Mouse (Mus musculus) CH12.LX (cell line): ENCODE results near the gene Zcwpw1. TPM values are rescaled to one million over a fixed set of nuclear protein-coding genes. Genes with fewer than 3 reads are reported as not detected.

Experiments
- DNase-seq: peaks from one replicate; pipeline ENCODE4 v3.0.0-alpha.2; 2013; ENCODE audit errors: extremely low read depth
- H3K27ac ChIP-seq: 2 replicates; pipeline ENCODE4 v1.5.1; 2012; ENCODE audit warnings: low read depth, mild to moderate bottlenecking, control low read depth, moderate library complexity; ENCODE audit not compliant: insufficient read depth
- H3K27me3 ChIP-seq: replicated peaks from 2 replicates; pipeline ENCODE3; 2012; ENCODE audit warnings: inconsistent platforms
- H3K36me3 ChIP-seq, 2 experiments: replicated peaks in 1 of 2; 2 replicates each; pipeline versions ENCODE3 to v1.6.1; 2012; ENCODE audit warnings: inconsistent platforms in 1 of 2, low read length in 1 of 2, mild to moderate bottlenecking in 1 of 2, mixed read lengths in 1 of 2, moderate library complexity in 1 of 2; ENCODE audit not compliant: control insufficient read depth in 1 of 2, insufficient read depth in 1 of 2
- H3K4me1 ChIP-seq, 2 experiments: 2 replicates each; pipeline ENCODE4 v1.6.1; 2012; ENCODE audit warnings: inconsistent platforms in 1 of 2, moderate library complexity in 1 of 2; ENCODE audit not compliant: insufficient read depth in 2 of 2, control insufficient read depth in 1 of 2
- H3K4me2 ChIP-seq: 2 replicates; pipeline ENCODE4 v1.6.1; 2012; ENCODE audit warnings: low read depth, mild to moderate bottlenecking, control low read depth; ENCODE audit not compliant: poor library complexity, insufficient read depth, severe bottlenecking
- H3K4me3 ChIP-seq, 3 experiments: fragments of 150-350 bp in 1 of 3; sonication (generic) in 1 of 3; replicated peaks in 1 of 3; 2 replicates each; pipeline versions ENCODE3 to v1.5.1; 2011 to 2012; ENCODE audit warnings: low read depth in 2 of 3, low read length in 2 of 3, mild to moderate bottlenecking in 2 of 3, moderate library complexity in 2 of 3, control low read depth in 1 of 3, improper control_type of control experiment in 1 of 3, inconsistent platforms in 1 of 3, mixed read lengths in 1 of 3; ENCODE audit not compliant: poor library complexity in 1 of 3
- H3K79me2 ChIP-seq: replicated peaks from 2 replicates; pipeline ENCODE4 v1.6.1; 2012; ENCODE audit warnings: mild to moderate bottlenecking, moderate library complexity; ENCODE audit not compliant: control insufficient read depth, poor library complexity, insufficient read depth, severe bottlenecking; ENCODE audit errors: extremely low read depth
- H3K9ac ChIP-seq: 2 replicates; pipeline ENCODE4 v1.6.1; 2012; ENCODE audit warnings: low read depth, mild to moderate bottlenecking, control low read depth, moderate library complexity; ENCODE audit not compliant: insufficient read depth
- H3K9me3 ChIP-seq: replicated peaks from 2 replicates; pipeline ENCODE3; 2012; ENCODE audit warnings: low read length, inconsistent platforms, mixed read lengths
- BHLHE40 ChIP-seq: IDR thresholded peaks from 2 replicates; pipeline ENCODE4 v1.6.1; 2011; ENCODE audit warnings: mild to moderate bottlenecking, low read depth, low read length, improper control_type of control experiment
- CHD2 ChIP-seq: IDR thresholded peaks from 2 replicates; pipeline ENCODE4 v1.6.1; 2011; ENCODE audit warnings: low read length, improper control_type of control experiment
- ELF1 ChIP-seq: IDR thresholded peaks from 2 replicates; pipeline ENCODE4 v1.6.1; 2014; ENCODE audit warnings: low read depth, mild to moderate bottlenecking, inconsistent platforms, low read length, improper control_type of control experiment
- EP300 ChIP-seq: IDR thresholded peaks from 2 replicates; pipeline ENCODE4 v1.6.1; 2011; ENCODE audit warnings: low read length, improper control_type of control experiment
- HCFC1 ChIP-seq: IDR thresholded peaks from 2 replicates; pipeline ENCODE4 v1.6.1; 2012; ENCODE audit warnings: low read depth, mild to moderate bottlenecking, inconsistent platforms, low read length, improper control_type of control experiment
- KAT2A ChIP-seq: IDR thresholded peaks from 2 replicates; pipeline ENCODE4 v1.6.1; 2012; ENCODE audit warnings: low read length, improper control_type of control experiment, inconsistent platforms; ENCODE audit not compliant: insufficient replicate concordance
- MAFK ChIP-seq: IDR thresholded peaks from 2 replicates; pipeline ENCODE4 v1.6.1; 2011; ENCODE audit warnings: low read length, improper control_type of control experiment; ENCODE audit not compliant: insufficient replicate concordance
- MAX ChIP-seq: IDR thresholded peaks from 2 replicates; pipeline ENCODE4 v1.6.1; 2011; ENCODE audit warnings: low read length, improper control_type of control experiment
- MAZ ChIP-seq: IDR thresholded peaks from 2 replicates; pipeline ENCODE4 v1.6.1; 2012; ENCODE audit warnings: low read depth, mild to moderate bottlenecking, inconsistent platforms, low read length, improper control_type of control experiment, moderate library complexity
- MXI1 ChIP-seq: IDR thresholded peaks from 2 replicates; pipeline ENCODE4 v1.6.1; 2011; ENCODE audit warnings: mild to moderate bottlenecking, low read depth, low read length, improper control_type of control experiment
- MYC ChIP-seq: IDR thresholded peaks from 2 replicates; pipeline ENCODE4 v1.6.1; 2011; ENCODE audit warnings: low read depth, mild to moderate bottlenecking, improper control_type of control experiment, low read length
- NELFE ChIP-seq: IDR thresholded peaks from 2 replicates; pipeline ENCODE4 v1.6.1; 2011; ENCODE audit warnings: low read depth, low read length, improper control_type of control experiment
- NRF1 ChIP-seq: IDR thresholded peaks from 2 replicates; pipeline ENCODE4 v1.6.1; 2014; ENCODE audit warnings: low read depth, mild to moderate bottlenecking, inconsistent platforms, low read length, improper control_type of control experiment, moderate library complexity
- POLR2A ChIP-seq: IDR thresholded peaks from 2 replicates; pipeline ENCODE4 v1.6.1; 2011; ENCODE audit warnings: low read depth, mild to moderate bottlenecking, improper control_type of control experiment, low read length
- POLR2AphosphoS2 ChIP-seq: IDR thresholded peaks from 2 replicates; pipeline ENCODE4 v1.6.1; 2011; ENCODE audit warnings: low read depth, low read length, improper control_type of control experiment
- RAD21 ChIP-seq: IDR thresholded peaks from 2 replicates; pipeline ENCODE4 v1.6.1; 2011; ENCODE audit warnings: low read depth, mild to moderate bottlenecking, low read length, improper control_type of control experiment, moderate library complexity
- RCOR1 ChIP-seq: conservative IDR thresholded peaks from 2 replicates; pipeline ENCODE4 v1.6.1; 2012; ENCODE audit warnings: low read depth, mild to moderate bottlenecking, inconsistent platforms, low read length, improper control_type of control experiment
- SIN3A ChIP-seq: IDR thresholded peaks from 2 replicates; pipeline ENCODE4 v1.6.1; 2012; ENCODE audit warnings: low read length, improper control_type of control experiment, inconsistent platforms
- TBP ChIP-seq: conservative IDR thresholded peaks from 2 replicates; pipeline ENCODE4 v1.6.1; 2011; ENCODE audit warnings: low read depth, low read length, improper control_type of control experiment
- UBTF ChIP-seq: IDR thresholded peaks from 2 replicates; pipeline ENCODE4 v1.6.1; 2012; ENCODE audit warnings: low read depth, mild to moderate bottlenecking, inconsistent platforms, low read length, improper control_type of control experiment, moderate library complexity
- USF2 ChIP-seq: conservative IDR thresholded peaks from 2 replicates; pipeline ENCODE4 v1.6.1; 2011; ENCODE audit warnings: low read depth, low read length, improper control_type of control experiment
- ZC3H11A ChIP-seq: IDR thresholded peaks from 2 replicates; pipeline ENCODE4 v1.6.1; 2012; ENCODE audit warnings: low read depth, mild to moderate bottlenecking, inconsistent platforms, low read length, improper control_type of control experiment
- ZMIZ1 ChIP-seq: IDR thresholded peaks from 2 replicates; pipeline ENCODE4 v1.6.1; 2012; ENCODE audit warnings: low read depth, mild to moderate bottlenecking, inconsistent platforms, low read length, improper control_type of control experiment
- ZNF384 ChIP-seq: IDR thresholded peaks from 2 replicates; pipeline ENCODE4 v1.6.1; 2012; ENCODE audit warnings: low read depth, low read length, improper control_type of control experiment, inconsistent platforms
- dilution Hi-C: fragments of 300-500 bp; cut with MboI; formaldehyde crosslinking; loops from 2 replicates; pipeline ENCODE4 v1.14.3; 2020; ENCODE audit warnings: low sequenced_read_pairs; ENCODE audit not compliant: extremely low pct_unique_long_range_greater_than_20kb, extremely low pct_ligation_motif_present
- in situ Hi-C: fragments of 300-500 bp; cut with MboI; formaldehyde crosslinking; loops from 3 replicates; pipeline ENCODE4 v1.14.3; 2019; ENCODE audit warnings: low sequenced_read_pairs, low pct_ligation_motif_present, low pct_unique_long_range_greater_than_20kb, mixed read lengths
- polyA plus RNA-seq: library from polyadenylated mRNA; unstranded; fragments of >175 nt; gene quantifications from 2 replicates; pipeline ENCODE4 v1.2.1, GENCODE M21; 2012; ENCODE audit warnings: low read depth; ENCODE audit not compliant: insufficient read length
- total RNA-seq, 2 experiments: library from RNA; depleted of rRNA; stranded (reverse); fragments of 300-350 nt in 1 of 2; fragments of >200 nt in 1 of 2; gene quantifications; 2 replicates each; pipeline ENCODE4 v1.2.3; 2012 to 2014

The Zcwpw1 gene
- total and polyA plus RNA-seq, 3 experiments = 1.3 to 3.0 (median 2.8) TPM

GRCm38 (mm10) chr5:137786109-137786942 lies 1.3 kb upstream of the Zcwpw1 start (continued):
- TF ChIP-seq USF2 (peak; percentile 48; the same call in 1 of the 2 replicates), UBTF (no peak), SIN3A (peak; percentile 69; the same call in 1 of the 2 replicates), EP300 (no peak), POLR2A (peak; percentile 98), NELFE (peak; percentile 95), TBP (peak; percentile 80; the same call in 1 of the 2 replicates), MAX (peak; percentile 96), MAZ (peak; percentile 67; the same call in 1 of the 2 replicates), HCFC1 (peak; percentile 72), CHD2 (peak; percentile 91), MYC (peak; percentile 95), RAD21 (no peak), MXI1 (peak; percentile 88), BHLHE40 (peak; percentile 99), NRF1 (peak; percentile 86)

DNA sequence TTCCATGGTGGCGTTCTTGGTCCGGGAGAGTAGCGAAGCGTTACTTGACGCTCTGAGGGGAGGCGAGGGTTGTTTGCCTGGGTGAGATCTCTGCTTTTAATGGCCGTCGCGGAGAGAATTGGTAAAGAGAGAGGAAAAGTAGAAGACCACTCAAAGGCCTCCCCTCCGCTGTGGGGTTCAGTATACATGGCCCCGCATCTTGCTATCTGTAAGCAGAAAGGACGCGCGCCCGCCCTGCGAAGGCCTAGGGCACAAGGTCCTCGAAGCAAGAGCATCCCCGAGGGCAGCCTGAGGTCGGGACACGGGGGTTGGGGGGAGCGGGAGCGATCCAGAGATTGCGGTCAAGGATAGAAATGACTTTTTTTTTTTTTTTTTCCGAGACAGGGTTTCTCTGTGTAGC lies 573 bp downstream of the Zcwpw1 start:
- Histone ChIP-seq H3K4me3 (no peak overlapping the region), H3K9me3 (peaks cover 2% of the 10 kb centered on the region), H3K4me1 (peaks cover 17 to 27% of the 10 kb centered on the region in 2 experiments), H3K27ac (no peak overlapping the region), H3K79me2 (peaks cover 27% of the 10 kb centered on the region), H3K36me3 (peaks cover 10 to 21% of the 10 kb centered on the region in 2 experiments), H3K27me3 (no peaks in the 10 kb centered on the region), H3K4me2 (no peak overlapping the region), H3K9ac (no peak overlapping the region)
- DNase-seq = no peak
- in situ Hi-C loops = no loop called here
- TF ChIP-seq ZNF384 (no peak), MAFK (no peak), KAT2A (no peak), POLR2A (no peak), CHD2 (no peak), POLR2AphosphoS2 (no peak), EP300 (no peak), RAD21 (no peak), NELFE (no peak), ZC3H11A (no peak), ELF1 (no peak), ZMIZ1 (no peak), RCOR1 (no peak)
- dilution Hi-C loops = no loop called here
